Mouse (Mus musculus): ENCODE measurements around the gene Dennd5b. TPM values are rescaled to one million over a fixed set of nuclear protein-coding genes. Genes with fewer than 3 reads are reported as not detected.

Dennd5b gene
- total and polyA plus RNA-seq, 3 experiments: 0.65 to 1.3 TPM; not detected in 1

DNA sequence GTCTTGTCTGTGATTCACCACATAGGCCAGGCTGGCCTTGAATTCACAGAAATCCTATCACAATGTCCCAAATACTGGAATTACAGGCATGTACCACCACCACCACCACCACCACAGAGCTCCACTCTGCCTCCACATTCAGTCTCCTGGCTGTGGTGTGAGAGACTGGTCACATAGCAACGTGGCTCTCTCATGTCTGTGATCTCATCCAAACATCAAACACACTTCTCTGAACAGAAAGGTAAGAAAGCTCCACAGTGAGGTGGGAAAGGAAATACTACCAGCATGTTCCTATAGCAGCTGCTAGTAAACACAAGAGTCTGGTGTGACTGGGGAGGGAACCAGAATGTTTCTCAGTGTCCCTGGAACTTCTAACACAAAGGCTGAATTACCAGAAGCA lies 140.2 kb downstream of the Dennd5b start:
- DNase-seq (ENCODE audit: low read depth, low spot score): no peak
- H3K79me2 ChIP-seq (ENCODE audit: control insufficient read depth, insufficient read depth, low read length, poor library complexity): no peaks in the 10 kb centered on the region
- H3K4me3 ChIP-seq (ENCODE audit: control insufficient read depth in 1 of 2, insufficient read depth in 1 of 2, low read depth in 2 of 2, low read length in 2 of 2): no peak overlapping the region
- no peak overlapping the region for H3K27ac ChIP-seq (ENCODE audit: control insufficient read depth, low read depth, low read length)
- TF ChIP-seq TAL1 (IDR thresholded peaks at IDR 0.05; ENCODE audit: low read length) (no peak), MAX (IDR thresholded peaks at IDR 0.05; ENCODE audit: low read length) (no peak), ZMIZ1 (IDR thresholded peaks at IDR 0.05; ENCODE audit: low read depth, low read length) (no peak), JUND (IDR thresholded peaks at IDR 0.05; ENCODE audit: low read depth, low read length) (no peak), MYC (IDR thresholded peaks at IDR 0.05; ENCODE audit: low read depth, low read length) (no peak), E2F4 (IDR thresholded peaks at IDR 0.05; ENCODE audit: borderline replicate concordance, low read depth, low read length) (no peak), CHD1 (IDR thresholded peaks at IDR 0.05; ENCODE audit: low read depth, low read length) (no peak), MAFK (IDR thresholded peaks at IDR 0.05; ENCODE audit: borderline replicate concordance, low read depth, low read length) (no peak)
- H3K9ac ChIP-seq (ENCODE audit: control insufficient read depth, low read depth, low read length, poor library complexity, severe bottlenecking): no peak overlapping the region
- H3K4me1 ChIP-seq (ENCODE audit: control insufficient read depth in 1 of 2, insufficient read depth in 2 of 2, low read length in 2 of 2): no peaks in the 10 kb centered on the region
- H3K27me3 ChIP-seq (ENCODE audit: control insufficient read depth in 1 of 2, insufficient read depth in 2 of 2, low read length in 2 of 2): peaks cover 0 to 4% of the 10 kb centered on the region in 2 experiments; a peak in 2 of 4 replicates
- H3K9me3 ChIP-seq (replicated peaks; ENCODE audit: insufficient read depth, low read length): no peaks in the 10 kb centered on the region
- H3K36me3 ChIP-seq (ENCODE audit: control insufficient read depth in 1 of 2, insufficient read depth in 2 of 2, low read length in 2 of 2): no peaks in the 10 kb centered on the region

- H3K79me2 ChIP-seq (ENCODE audit: control insufficient read depth, insufficient read depth, low read length, poor library complexity): no peaks in the 10 kb centered on the region
- H3K36me3 ChIP-seq (ENCODE audit: control insufficient read depth in 1 of 2, insufficient read depth in 2 of 2, low read length in 2 of 2): no peaks in the 10 kb centered on the region
- H3K4me3 ChIP-seq (ENCODE audit: control insufficient read depth in 1 of 2, insufficient read depth in 1 of 2, low read depth in 2 of 2, low read length in 2 of 2): no peak overlapping the region
- H3K9me3 ChIP-seq (replicated peaks; ENCODE audit: insufficient read depth, low read length): no peaks in the 10 kb centered on the region
- H3K9ac ChIP-seq (ENCODE audit: control insufficient read depth, low read depth, low read length, poor library complexity, severe bottlenecking): no peak overlapping the region
- TF ChIP-seq POLR2AphosphoS5 (IDR thresholded peaks at IDR 0.05; ENCODE audit: borderline replicate concordance, low read depth, low read length) (no peak), ELF1 (IDR thresholded peaks at IDR 0.05; ENCODE audit: low read depth, low read length) (no peak), MEF2A (IDR thresholded peaks at IDR 0.05; ENCODE audit: extremely low read depth, insufficient replicate concordance, low read depth, low read length, poor library complexity, severe bottlenecking) (no peak), CHD1 (IDR thresholded peaks at IDR 0.05; ENCODE audit: low read depth, low read length) (no peak)
- peaks cover 0 to 2% of the 10 kb centered on the region in 2 experiments; a peak in 1 of 4 replicates for H3K27me3 ChIP-seq (ENCODE audit: control insufficient read depth in 1 of 2, insufficient read depth in 2 of 2, low read length in 2 of 2)
- no peak overlapping the region for H3K27ac ChIP-seq (ENCODE audit: control insufficient read depth, low read depth, low read length)
- no peak for DNase-seq (ENCODE audit: low read depth, low spot score)
- no peaks in the 10 kb centered on the region for H3K4me1 ChIP-seq (ENCODE audit: control insufficient read depth in 1 of 2, insufficient read depth in 2 of 2, low read length in 2 of 2)
These were observed 141.8 kb downstream of the Dennd5b start for GRCm38 (mm10) chr6:148959540-148960238.

DNA sequence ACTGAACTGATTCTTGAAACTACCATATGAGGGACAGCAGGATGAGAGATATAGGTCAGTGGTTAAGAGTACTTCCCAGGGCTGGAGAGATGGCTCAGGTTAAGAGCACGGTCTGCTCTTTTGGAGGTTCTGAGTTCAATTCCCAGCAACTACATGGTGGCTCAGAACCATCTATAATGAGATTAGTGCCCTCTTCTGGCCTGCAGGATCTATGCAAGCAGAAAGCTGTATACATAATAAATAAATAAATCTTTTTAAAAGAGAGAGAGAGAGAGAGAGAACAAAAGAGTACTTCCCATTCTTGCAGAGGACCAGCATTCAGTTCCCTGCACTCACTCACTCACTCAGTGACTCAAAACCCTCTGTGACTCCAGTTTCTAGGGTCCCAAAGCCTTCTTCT lies 142.8 kb downstream of the Dennd5b start:
- no peak overlapping the region for H3K27ac ChIP-seq (ENCODE audit: control insufficient read depth, low read depth, low read length)
- H3K4me1 ChIP-seq (ENCODE audit: control insufficient read depth in 1 of 2, insufficient read depth in 2 of 2, low read length in 2 of 2): no peaks in the 10 kb centered on the region
- H3K9ac ChIP-seq (ENCODE audit: control insufficient read depth, low read depth, low read length, poor library complexity, severe bottlenecking): no peak overlapping the region
- DNase-seq (ENCODE audit: low read depth, low spot score): peak; percentile 21
- no peaks in the 10 kb centered on the region for H3K79me2 ChIP-seq (ENCODE audit: control insufficient read depth, insufficient read depth, low read length, poor library complexity)
- no peaks in the 10 kb centered on the region for H3K9me3 ChIP-seq (replicated peaks; ENCODE audit: insufficient read depth, low read length)
- H3K27me3 ChIP-seq (ENCODE audit: control insufficient read depth in 1 of 2, insufficient read depth in 2 of 2, low read length in 2 of 2): peaks cover 0 to 2% of the 10 kb centered on the region in 2 experiments; a peak in 1 of 4 replicates
- TF ChIP-seq UBTF (IDR thresholded peaks at IDR 0.05; ENCODE audit: borderline replicate concordance, insufficient read depth, low read depth, low read length) (no peak), CTCF (IDR thresholded peaks at IDR 0.05 in 2 of 3, conservative IDR thresholded peaks at IDR 0.05 in 1 of 3; ENCODE audit: control insufficient read depth in 1 of 3, insufficient read depth in 1 of 3, low read depth in 2 of 3, low read length in 3 of 3, poor library complexity in 1 of 3, severe bottlenecking in 1 of 3) (peak in 1 of 3 experiments; percentile 34; a peak in 2 of 6 replicates)
- no peak overlapping the region for H3K4me3 ChIP-seq (ENCODE audit: control insufficient read depth in 1 of 2, insufficient read depth in 1 of 2, low read depth in 2 of 2, low read length in 2 of 2)
- H3K36me3 ChIP-seq (ENCODE audit: control insufficient read depth in 1 of 2, insufficient read depth in 2 of 2, low read length in 2 of 2): no peaks in the 10 kb centered on the region

Measured in MEL (cell line).